Mouse (Mus musculus) central nervous system, embryonic 14 days (tissue): ENCODE measurements around the gene Olfr711. TPM values are rescaled to one million over a fixed set of nuclear protein-coding genes. Genes with fewer than 3 reads are reported as not detected.

Experiments
- polyA plus RNA-seq: library from polyadenylated mRNA; depleted of rRNA; stranded (reverse); fragments of >200 nt; gene quantifications from 2 replicates; pipeline ENCODE4 v1.2.3, GENCODE M21; 2012; rRNA removed

Gene Olfr711
- not detected in 2 replicates for polyA plus RNA-seq

DNA sequence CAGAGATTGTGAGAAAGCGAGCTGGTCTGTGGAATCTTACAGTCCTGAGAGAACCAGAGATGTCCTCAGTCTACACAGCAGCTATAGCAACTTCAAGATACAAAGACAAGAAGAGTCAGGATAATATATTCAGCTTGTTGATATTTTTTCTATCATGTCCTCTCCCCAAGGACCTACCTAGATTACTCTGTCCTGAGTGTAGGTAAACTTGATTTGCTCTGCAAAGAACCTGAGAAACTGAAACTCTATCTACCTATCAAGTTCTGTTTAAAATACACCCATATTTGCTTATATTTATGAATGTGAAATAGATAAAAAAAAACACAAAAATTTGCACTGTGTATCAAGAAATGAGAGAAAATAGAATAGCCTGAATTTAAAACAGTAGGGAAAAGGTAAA is at the start of gene Olfr711:
TSS of gene Olfr711 (minus strand) at position 101 of the 400 bp plus-strand sequence.

GRCm38 (mm10) chr7:107005972-107006371 is 30.7 kb upstream of the Olfr711 start, which contains the start of gene Olfr2:
Olfr2 (minus strand) TSS chr7:107006072.

DNA sequence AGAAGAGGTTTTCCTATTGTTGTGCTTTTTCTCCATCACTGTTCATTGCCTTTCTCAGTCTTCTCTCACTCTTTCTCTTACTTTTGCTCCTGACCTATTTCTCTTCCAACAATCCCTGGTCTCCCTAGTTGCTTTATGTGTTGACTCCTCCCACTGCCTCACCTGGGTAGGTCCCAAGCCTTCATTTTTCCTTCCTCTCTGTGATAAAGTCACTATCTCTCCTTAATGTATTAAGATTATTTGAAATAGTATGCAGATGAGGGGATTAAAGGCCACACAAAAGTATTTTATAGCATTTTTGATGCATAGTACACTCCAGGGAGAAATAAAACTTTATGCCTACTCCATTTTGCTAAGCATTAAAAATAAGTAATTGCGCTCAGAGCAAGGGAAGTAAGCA is 11.4 kb downstream of the Olfr711 start, which contains the start of gene Olfr6:
TSS of gene Olfr6 (minus strand) at position 101 of the 400 bp plus-strand sequence.

GRCm38 (mm10) chr7:106948212-106948611 is 27.0 kb downstream of the Olfr711 start, which contains the start of gene Olfr710:
Olfr710 (minus strand) TSS chr7:106948312.

DNA sequence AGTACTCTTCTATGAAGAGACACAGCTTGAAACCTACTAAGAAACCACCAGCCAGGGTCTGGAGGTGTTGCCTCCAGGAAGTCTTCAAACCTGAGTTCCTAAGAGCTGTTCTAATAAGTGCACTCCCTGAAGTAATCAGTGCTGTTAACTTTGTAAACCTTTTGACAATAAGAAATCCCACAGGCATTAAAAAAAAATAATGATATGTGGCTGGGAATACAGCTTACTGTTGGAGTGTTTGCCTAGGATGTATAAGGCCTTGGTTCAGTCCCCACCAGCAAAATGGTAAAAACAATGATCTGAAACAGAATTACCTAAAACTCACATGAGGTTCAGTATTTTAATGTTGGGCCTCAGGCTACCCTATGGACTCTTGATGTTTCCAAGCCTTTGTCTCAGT is 43.1 kb downstream of the Olfr711 start, which contains the start of gene Olfr709-ps1:
TSS of gene Olfr709-ps1 (minus strand) at position 101 of the 400 bp plus-strand sequence.

Other genes starting within 250 kb of the Olfr711 start
- not detected in 2 replicates for gene Olfr697, start 233.0 kb downstream of the Olfr711 start, polyA plus RNA-seq
- gene Olfr698, start 220.1 kb downstream of the Olfr711 start, polyA plus RNA-seq: not detected in 2 replicates
- not detected in 2 replicates for gene Olfr699, start 182.3 kb downstream of the Olfr711 start, polyA plus RNA-seq
- not detected in 2 replicates for gene Olfr700, start 166.6 kb downstream of the Olfr711 start, polyA plus RNA-seq
- not detected in 2 replicates for gene Olfr701, start 161.3 kb downstream of the Olfr711 start, polyA plus RNA-seq
- not detected in 2 replicates for gene Olfr702, start 141.6 kb downstream of the Olfr711 start, polyA plus RNA-seq
- gene Olfr703, start 132.1 kb downstream of the Olfr711 start, polyA plus RNA-seq: not detected in 2 replicates
- not detected in 2 replicates for gene Olfr704, start 112.3 kb downstream of the Olfr711 start, polyA plus RNA-seq
- gene Olfr705, start 98.6 kb downstream of the Olfr711 start, polyA plus RNA-seq: not detected in 2 replicates
- gene Olfr706, start 87.3 kb downstream of the Olfr711 start, polyA plus RNA-seq: not detected in 2 replicates
- not detected in 2 replicates for gene Olfr707, start 74.2 kb downstream of the Olfr711 start, polyA plus RNA-seq
- gene Olfr1532-ps1, start 67.5 kb downstream of the Olfr711 start, polyA plus RNA-seq: not detected in 2 replicates
- gene Olfr709-ps1, start 43.2 kb downstream of the Olfr711 start, polyA plus RNA-seq: not detected in 2 replicates
- not detected in 2 replicates for gene Olfr710, start 27.1 kb downstream of the Olfr711 start, polyA plus RNA-seq
- not detected in 2 replicates for gene Olfr6, start 11.5 kb downstream of the Olfr711 start, polyA plus RNA-seq
- gene Olfr2, start 30.6 kb upstream of the Olfr711 start, polyA plus RNA-seq: not detected in 2 replicates
- gene Olfr713, start 55.7 kb upstream of the Olfr711 start, polyA plus RNA-seq: not detected in 2 replicates
- not detected in 2 replicates for gene Olfr714, start 95.5 kb upstream of the Olfr711 start, polyA plus RNA-seq
- gene Olfr17, start 117.8 kb upstream of the Olfr711 start, polyA plus RNA-seq: not detected in 2 replicates
- gene Olfr715b, start 134.9 kb upstream of the Olfr711 start, polyA plus RNA-seq: not detected in 2 replicates
- gene Olfr715, start 155.6 kb upstream of the Olfr711 start, polyA plus RNA-seq: not detected in 2 replicates
- not detected in 2 replicates for gene Olfr716, start 162.9 kb upstream of the Olfr711 start, polyA plus RNA-seq
- gene Nlrp14, start 191.5 kb upstream of the Olfr711 start, polyA plus RNA-seq: not detected in 2 replicates
- gene Rbmxl2, start 234.0 kb upstream of the Olfr711 start, polyA plus RNA-seq: not detected in 2 replicates